Mouse (Mus musculus) midbrain, embryonic 16.5 days (tissue): ENCODE results near the gene Mtmr11. TPM values are rescaled to one million over a fixed set of nuclear protein-coding genes. Genes with fewer than 3 reads are reported as not detected.

Experiments used
- ATAC-seq: fragments of 200-750 bp; cut with Nextera tagmentation; 2 replicates; pipeline ENCODE4 v1.8.0; 2017; ENCODE audit warnings: moderate TSS enrichment
- H3K27ac ChIP-seq: fragments of 300-500 bp; sonication (generic); 2 replicates; pipeline ENCODE4 v1.5.1; 2014; ENCODE audit warnings: mild to moderate bottlenecking, low read length, mixed read lengths
- H3K27me3 ChIP-seq: fragments of 300-500 bp; sonication (generic); 2 replicates; pipeline ENCODE4 v1.6.1; 2014; ENCODE audit warnings: low read depth, low read length, mixed read lengths; ENCODE audit not compliant: control insufficient read depth, insufficient read depth
- H3K36me3 ChIP-seq: fragments of 300-500 bp; sonication (generic); 2 replicates; pipeline ENCODE4 v1.6.1; 2014; ENCODE audit warnings: mild to moderate bottlenecking, low read length, moderate library complexity, mixed read lengths; ENCODE audit not compliant: control insufficient read depth, insufficient read depth
- H3K4me1 ChIP-seq: fragments of 300-500 bp; sonication (generic); 2 replicates; pipeline ENCODE4 v1.6.1; 2014; ENCODE audit warnings: mild to moderate bottlenecking, low read length, mixed read lengths; ENCODE audit not compliant: control insufficient read depth, insufficient read depth
- H3K4me2 ChIP-seq: fragments of 300-500 bp; sonication (generic); 2 replicates; pipeline ENCODE4 v1.6.1; 2014; ENCODE audit warnings: mild to moderate bottlenecking, low read length, mixed read lengths
- H3K4me3 ChIP-seq: fragments of 300-500 bp; sonication (generic); 2 replicates; pipeline ENCODE4 v1.5.1; 2014; ENCODE audit warnings: low read depth, mild to moderate bottlenecking, low read length, moderate library complexity, mixed read lengths
- H3K9ac ChIP-seq: fragments of 300-500 bp; sonication (generic); 2 replicates; pipeline ENCODE4 v1.6.1; 2014; ENCODE audit warnings: low read depth, low read length, mixed read lengths
- H3K9me3 ChIP-seq: fragments of 300-500 bp; sonication (generic); replicated peaks from 2 replicates; pipeline ENCODE4 v1.6.1; 2014; ENCODE audit warnings: mild to moderate bottlenecking, low read length, mixed read lengths; ENCODE audit not compliant: control insufficient read depth, poor library complexity, severe bottlenecking
- whole genome bisulfite sequencing: fragments of 180-500 bp; shearing (Covaris S2); extraction: QIAGEN DNeasy Blood & Tissue Kit; methylation state at CpG from one replicate; pipeline ENCODE4 v1.1.7; 2014; 5-methylcytosine and 5-hydroxymethylcytosine counted together
- polyA plus RNA-seq: library from polyadenylated mRNA; unstranded; fragments of >200 nt; fragmentation: Nextera tagmentation; extraction: Ambion mirVana; gene quantifications from 2 replicates; pipeline ENCODE4 v1.2.1, GENCODE M21; 2015

Gene Mtmr11
- 7.8 and 15.1 TPM in 2 replicates for polyA plus RNA-seq

DNA sequence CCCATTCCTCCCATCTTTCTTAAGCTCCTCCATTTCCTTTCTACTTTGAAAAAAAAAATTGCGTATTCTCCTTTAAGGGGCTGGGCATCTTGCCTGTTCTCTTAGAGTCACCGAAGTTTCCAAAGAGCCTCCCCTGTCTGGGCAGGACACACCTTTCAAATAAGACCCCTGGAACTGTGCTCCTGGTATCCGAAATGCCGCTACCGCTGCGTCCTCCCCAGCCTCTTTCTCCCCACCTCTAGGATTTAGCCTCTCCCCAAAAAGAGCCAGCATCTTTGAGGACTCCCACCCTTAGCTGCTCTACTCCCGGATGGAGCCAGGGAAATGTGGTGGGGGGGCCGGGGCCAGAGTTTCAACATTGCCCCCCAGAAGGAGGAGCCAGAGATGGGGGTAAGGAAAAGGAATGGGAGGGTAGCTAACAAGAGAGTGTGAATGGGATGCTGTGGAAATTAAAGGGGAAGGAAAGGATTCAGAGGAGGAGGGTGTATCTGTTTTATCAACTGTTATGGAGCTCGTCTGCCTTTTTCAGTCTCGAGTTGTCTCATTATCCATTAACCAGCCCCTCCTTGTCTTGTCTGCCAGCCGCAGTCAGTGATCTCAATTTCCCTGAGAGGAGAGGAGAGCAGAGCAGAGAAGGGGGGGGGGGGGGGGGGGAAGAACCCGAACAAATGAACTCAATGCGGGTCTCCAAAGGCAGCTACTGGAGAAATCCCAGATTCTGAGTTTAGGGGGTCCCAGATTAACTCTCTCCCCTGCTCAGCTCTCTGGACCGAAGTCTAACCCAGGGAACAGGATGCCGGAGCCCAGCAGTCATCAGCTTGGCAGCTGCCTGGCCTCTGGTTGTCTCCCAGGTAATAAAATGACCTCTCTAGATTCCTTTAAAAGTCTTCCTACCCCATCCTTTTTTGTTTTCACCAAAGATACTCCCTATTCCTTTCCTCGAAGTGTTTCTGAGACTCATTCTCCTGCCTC, at the start of gene Mtmr11:
Gene Mtmr11 (plus strand): TSS at position 136 of the 972 bp plus-strand sequence.
- Histone ChIP-seq H3K27me3 (no peaks in the 10 kb centered on the region), H3K36me3 (no peaks in the 10 kb centered on the region), H3K27ac (peak within 1 kb of the TSS; percentile 72), H3K4me1 (peaks cover 16% of the 10 kb centered on the region), H3K4me2 (peak within 1 kb of the TSS; percentile 89), H3K9me3 (no peaks in the 10 kb centered on the region), H3K9ac (peak within 1 kb of the TSS; percentile 66), H3K4me3 (peak within 1 kb of the TSS; percentile 41)
- WGBS = 9% methylated on average over 14 of the region's 16 CpGs
- ATAC-seq = peak; percentile 40; the same call in 1 of the 2 replicates

DNA sequence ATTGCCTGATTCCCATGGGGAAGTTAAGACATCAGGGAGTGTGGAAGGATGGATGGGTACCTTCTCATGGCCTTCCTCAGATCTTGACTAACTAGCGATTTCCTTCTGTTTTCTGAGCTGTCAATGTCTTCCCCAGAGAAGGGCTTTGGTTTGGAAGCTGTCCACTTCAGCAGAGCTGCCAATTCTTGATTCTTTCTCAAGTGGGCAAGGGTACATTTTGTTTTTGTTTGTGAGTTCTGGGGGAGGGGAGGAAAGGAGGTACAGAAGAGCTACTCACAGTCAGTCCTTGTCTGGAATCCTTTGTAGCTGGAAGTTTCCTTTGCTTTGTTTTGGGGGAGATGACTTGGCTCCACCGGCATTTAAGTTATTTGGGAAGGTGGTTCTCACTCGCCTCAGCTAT, 48.6 kb upstream of the Mtmr11 start:
- no peak overlapping the region for H3K4me2 ChIP-seq
- H3K27ac ChIP-seq = no peak overlapping the region
- H3K4me3 ChIP-seq = no peak overlapping the region
- no peaks in the 10 kb centered on the region for H3K4me1 ChIP-seq
- H3K9ac ChIP-seq = no peak overlapping the region
- H3K36me3 ChIP-seq = no peaks in the 10 kb centered on the region
- ATAC-seq = no peak
- H3K27me3 ChIP-seq = no peaks in the 10 kb centered on the region
- no peaks in the 10 kb centered on the region for H3K9me3 ChIP-seq
- WGBS = 60% methylated on average over 3 of the region's 3 CpGs

DNA sequence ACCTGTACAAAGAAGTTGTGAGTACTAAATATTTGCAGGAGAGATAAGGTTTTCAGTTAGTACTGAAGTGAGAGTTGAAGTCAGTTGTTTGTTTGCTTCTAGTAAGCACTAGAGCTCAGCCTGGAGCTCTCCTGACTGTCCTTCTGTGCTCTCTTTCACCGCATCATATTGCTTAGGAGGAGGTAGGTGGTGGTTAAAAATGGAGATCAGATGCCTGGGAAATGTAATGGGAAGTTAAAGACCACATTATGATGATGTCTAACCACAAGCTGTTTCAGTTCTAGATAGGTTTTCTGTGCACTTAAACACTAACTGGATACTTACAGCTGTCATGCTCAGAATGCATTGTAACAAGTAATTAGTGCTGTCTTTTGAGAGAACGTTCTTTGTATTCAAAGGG, 43.7 kb upstream of the Mtmr11 start:
- no peak overlapping the region for H3K4me2 ChIP-seq
- H3K27me3 ChIP-seq = no peaks in the 10 kb centered on the region

DNA sequence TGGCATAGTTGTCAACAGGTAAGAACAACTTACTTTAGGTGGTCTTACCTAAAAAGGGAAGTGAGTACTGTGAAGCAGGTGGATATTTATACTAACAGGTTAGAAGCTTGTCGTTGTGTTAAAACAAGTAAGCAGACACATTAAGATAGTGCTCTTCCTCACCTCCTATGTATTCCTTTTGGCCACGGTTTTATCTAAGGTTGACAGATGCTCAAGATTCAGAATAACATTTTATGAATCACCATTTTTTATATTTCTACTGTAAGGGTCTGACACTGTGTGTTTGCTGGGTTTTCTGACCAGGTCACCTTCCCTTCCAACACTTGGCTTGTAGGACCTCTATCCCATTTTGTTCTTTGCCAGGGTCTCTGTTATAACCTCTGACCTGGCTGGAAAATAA, 43.1 kb upstream of the Mtmr11 start:
- no peak overlapping the region for H3K4me3 ChIP-seq
- no peaks in the 10 kb centered on the region for H3K4me1 ChIP-seq
- WGBS = 92% methylated on average over 2 of the region's 2 CpGs
- no peak overlapping the region for H3K9ac ChIP-seq
- no peak for ATAC-seq
- no peaks in the 10 kb centered on the region for H3K36me3 ChIP-seq
- H3K27ac ChIP-seq = no peak overlapping the region
- no peaks in the 10 kb centered on the region for H3K9me3 ChIP-seq
- no peak overlapping the region for H3K4me2 ChIP-seq
- no peaks in the 10 kb centered on the region for H3K27me3 ChIP-seq

More for the DNA sequence above, 43.7 kb upstream of the Mtmr11 start:
- WGBS = 74% methylated on average over 2 of the region's 2 CpGs
- no peak overlapping the region for H3K27ac ChIP-seq
- H3K4me3 ChIP-seq = no peak overlapping the region
- H3K36me3 ChIP-seq = no peaks in the 10 kb centered on the region
- H3K9me3 ChIP-seq = no peaks in the 10 kb centered on the region
- no peaks in the 10 kb centered on the region for H3K4me1 ChIP-seq
- ATAC-seq = no peak
- H3K9ac ChIP-seq = no peak overlapping the region

DNA sequence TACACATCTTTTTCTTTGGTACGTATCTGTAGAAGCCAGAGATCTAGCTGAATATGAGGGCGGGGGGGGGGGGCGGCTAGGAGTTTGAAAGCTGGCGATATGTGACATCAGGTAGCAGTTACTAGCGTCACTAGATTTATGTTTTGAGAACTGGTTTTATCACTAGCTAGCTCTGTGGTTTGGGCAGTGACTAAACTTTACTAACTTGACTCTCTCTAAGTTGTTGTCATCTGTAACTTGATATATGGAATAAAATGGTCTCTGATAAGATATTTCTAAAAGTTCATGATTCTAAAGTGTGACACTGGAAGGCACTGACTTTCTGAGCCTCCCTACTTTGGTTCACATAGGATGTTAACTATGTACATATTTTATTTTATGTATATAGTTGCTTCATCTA, 37.6 kb upstream of the Mtmr11 start:
- Histone ChIP-seq H3K9ac (no peak overlapping the region), H3K27me3 (no peaks in the 10 kb centered on the region), H3K4me2 (no peak overlapping the region), H3K4me1 (no peaks in the 10 kb centered on the region), H3K36me3 (no peaks in the 10 kb centered on the region), H3K27ac (no peak overlapping the region), H3K9me3 (no peaks in the 10 kb centered on the region), H3K4me3 (no peak overlapping the region)
- 89% methylated on average over 5 of the region's 5 CpGs for WGBS
- ATAC-seq = no peak

DNA sequence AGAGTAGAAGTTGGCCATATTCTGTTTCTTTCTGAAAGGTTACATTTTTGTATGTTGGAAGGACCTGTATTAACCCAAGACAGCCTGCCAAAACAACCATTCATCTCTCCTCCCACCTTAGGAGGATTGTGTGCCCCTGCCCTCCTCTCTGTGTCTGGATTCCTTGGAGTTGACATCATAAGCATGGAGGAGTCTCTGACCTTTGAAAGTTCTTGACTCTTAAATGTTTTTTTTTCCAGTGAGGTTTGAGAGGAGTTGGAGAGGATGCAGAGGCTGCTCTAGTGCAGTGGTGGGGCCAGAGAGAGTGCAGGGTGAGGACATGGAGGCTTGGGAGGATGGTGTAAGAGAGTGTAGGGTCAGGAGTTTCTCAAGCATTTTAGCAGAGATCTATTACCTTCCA, 33.7 kb upstream of the Mtmr11 start:
- no peak for ATAC-seq

DNA sequence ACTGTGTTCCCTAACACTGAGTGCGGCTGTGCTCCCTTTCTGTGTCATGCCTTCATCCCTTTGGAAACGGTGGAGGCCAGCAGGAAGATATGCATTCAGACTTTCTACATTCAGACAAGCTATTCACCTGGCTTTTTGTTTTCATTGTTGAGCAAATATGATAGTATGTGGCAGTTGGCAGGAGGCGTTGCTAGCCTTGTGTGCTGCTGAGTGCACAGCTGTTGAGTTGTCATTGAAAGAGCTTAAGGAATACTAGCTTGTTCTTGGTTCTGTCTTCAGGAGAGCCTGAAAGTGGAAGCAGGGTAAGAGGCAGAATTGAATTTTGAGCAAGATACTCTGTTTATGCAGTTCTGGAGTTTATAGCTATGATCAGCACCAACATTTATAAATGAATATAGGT, 29.3 kb upstream of the Mtmr11 start:
- Histone ChIP-seq H3K36me3 (0 out of 2 replicates have a peak, but pooled peaks cover 2% of the 10 kb centered on the region), H3K9me3 (no peaks in the 10 kb centered on the region), H3K4me2 (no peak overlapping the region), H3K27ac (no peak overlapping the region), H3K4me3 (no peak overlapping the region), H3K4me1 (no peaks in the 10 kb centered on the region), H3K9ac (no peak overlapping the region), H3K27me3 (no peaks in the 10 kb centered on the region)
- WGBS = 81% methylated on average over 3 of the region's 3 CpGs
- ATAC-seq = no peak

More for the DNA sequence above, 33.7 kb upstream of the Mtmr11 start:
- Histone ChIP-seq H3K36me3 (no peaks in the 10 kb centered on the region), H3K4me1 (no peaks in the 10 kb centered on the region), H3K27ac (no peak overlapping the region), H3K4me3 (no peak overlapping the region), H3K4me2 (no peak overlapping the region), H3K9ac (no peak overlapping the region), H3K27me3 (no peaks in the 10 kb centered on the region), H3K9me3 (no peaks in the 10 kb centered on the region)

DNA sequence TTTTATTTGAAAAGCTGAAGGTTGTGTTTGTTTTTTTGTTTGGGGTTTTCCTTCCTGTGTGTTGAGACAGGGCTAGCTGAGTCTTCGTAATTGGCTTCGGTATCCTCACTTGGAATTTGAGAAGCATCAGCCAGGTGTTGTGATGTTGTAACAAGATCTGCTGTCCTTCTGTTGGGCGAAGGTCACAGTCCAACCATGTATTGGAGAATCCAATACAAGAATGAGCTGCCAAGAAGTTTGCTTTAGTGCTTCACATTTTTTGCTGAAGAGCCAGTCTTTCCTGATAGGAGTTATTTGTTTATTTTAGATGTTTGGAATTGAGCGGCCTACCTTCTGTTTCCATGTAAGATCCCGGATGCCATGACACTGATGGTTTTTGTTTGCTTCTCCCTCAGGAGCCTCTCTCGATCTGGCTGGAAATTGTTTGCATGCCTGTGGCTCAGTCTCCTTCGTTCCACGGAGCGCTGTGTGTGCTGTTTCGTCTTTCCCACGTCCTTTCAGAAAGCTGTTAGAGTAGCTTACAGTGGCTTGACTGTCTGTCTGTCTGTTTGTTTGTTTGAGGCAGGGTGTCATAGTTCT, 28.4 kb upstream of the Mtmr11 start:
- H3K27me3 ChIP-seq = no peaks in the 10 kb centered on the region
- no peak for ATAC-seq
- H3K9ac ChIP-seq = no peak overlapping the region
- 70% methylated on average over 11 of the region's 11 CpGs for WGBS
- H3K4me3 ChIP-seq = no peak overlapping the region
- H3K36me3 ChIP-seq = 0 out of 2 replicates have a peak, but pooled peaks cover 2% of the 10 kb centered on the region
- no peaks in the 10 kb centered on the region for H3K9me3 ChIP-seq
- H3K4me2 ChIP-seq = no peak overlapping the region
- H3K27ac ChIP-seq = no peak overlapping the region
- H3K4me1 ChIP-seq = no peaks in the 10 kb centered on the region

DNA sequence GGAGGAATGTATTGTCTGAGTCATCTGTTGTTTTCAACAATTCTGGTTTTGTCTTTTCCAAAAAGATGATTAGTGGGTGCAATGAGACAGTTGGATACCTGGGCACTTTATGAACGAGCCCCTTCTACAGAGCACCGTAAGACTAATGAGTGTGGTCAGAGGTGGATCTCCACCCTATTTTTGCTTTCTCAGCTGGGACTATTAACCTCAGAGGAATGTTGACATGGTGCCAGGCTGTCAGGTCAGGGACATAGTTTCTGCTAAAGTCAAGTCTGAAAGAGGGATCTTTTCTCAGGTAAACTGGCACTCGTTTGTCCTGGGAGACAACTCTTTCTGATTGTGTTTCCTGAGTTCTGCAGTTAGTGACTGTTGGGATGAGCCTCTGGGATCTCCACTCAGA, 26.8 kb upstream of the Mtmr11 start:
- H3K36me3 ChIP-seq = 0 out of 2 replicates have a peak, but pooled peaks cover 2% of the 10 kb centered on the region
- WGBS = 86% methylated on average over 3 of the region's 3 CpGs
- H3K4me3 ChIP-seq = no peak overlapping the region
- ATAC-seq = no peak
- H3K9me3 ChIP-seq = no peaks in the 10 kb centered on the region
- H3K27ac ChIP-seq = no peak overlapping the region
- H3K9ac ChIP-seq = no peak overlapping the region
- no peaks in the 10 kb centered on the region for H3K4me1 ChIP-seq
- H3K27me3 ChIP-seq = no peaks in the 10 kb centered on the region
- no peak overlapping the region for H3K4me2 ChIP-seq
